Mouse (Mus musculus): ENCODE data around the gene Dph3. TPM values are rescaled to one million over a fixed set of nuclear protein-coding genes. Genes with fewer than 3 reads are reported as not detected.
"Not testable (repeated sequence)": the region's sequence is repeated elsewhere in the genome, so short reads cannot be mapped to it uniquely, and the experiment has no call there.

The Dph3 gene
- polyA plus RNA-seq (2014; fragmentation: Nextera tagmentation; extraction: Ambion mirVana) = 74.7 and 76.2 TPM in 2 replicates

DNA sequence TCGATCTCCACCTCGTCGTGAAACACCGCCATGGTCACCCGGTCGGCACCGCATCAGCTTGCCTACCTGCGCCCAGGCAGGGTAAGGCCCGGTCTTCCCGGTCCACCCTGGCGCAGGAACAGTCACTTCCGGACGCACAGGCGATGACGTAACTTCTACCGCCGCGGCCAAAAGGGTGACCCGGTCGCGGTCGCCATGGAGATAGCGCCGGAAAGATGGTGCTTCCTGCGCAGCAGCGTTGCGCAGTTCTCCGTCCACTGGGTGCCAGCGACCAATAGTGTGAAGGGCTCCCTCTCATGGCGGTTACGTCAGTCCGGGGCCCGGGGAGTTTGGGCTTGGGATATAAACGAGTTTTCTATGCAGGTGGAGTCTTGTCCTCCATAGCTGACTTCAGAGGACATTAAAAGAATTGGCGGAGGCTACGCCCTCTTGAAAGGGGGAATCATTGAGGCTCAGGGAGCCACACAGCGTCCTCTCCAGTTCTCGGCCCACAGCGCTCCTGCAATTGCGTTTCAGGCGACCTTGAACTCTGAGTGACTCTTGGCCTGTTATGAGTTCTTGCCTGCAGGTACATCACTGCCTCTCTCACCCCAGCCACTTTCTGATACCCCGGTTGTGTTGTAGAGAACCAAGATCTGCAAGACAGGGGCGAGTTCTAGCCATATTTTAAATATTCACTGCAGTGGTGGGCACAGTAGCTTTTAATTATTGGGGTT is at the start of gene Dph3:
Gene Dph3 (minus strand): TSS at position 244 of the 716 bp plus-strand sequence.
- Histone ChIP-seq H3K9ac (replicated peaks; ENCODE audit: low read depth, low read length) (peak within 1 kb of the TSS; percentile 78), H3K4me3 (ENCODE audit: low read depth, low read length) (peak within 1 kb of the TSS; percentile 63), H3K4me2 (ENCODE audit: low read depth, low read length) (peak within 1 kb of the TSS; percentile 75), H3K27ac (ENCODE audit: low read depth, low read length) (peak within 1 kb of the TSS; percentile 88), H3K36me3 (ENCODE audit: control insufficient read depth, insufficient read depth, low read length) (peaks cover 17% of the 10 kb centered on the region), H3K9me3 (ENCODE audit: control insufficient read depth, low read length) (no peaks in the 10 kb centered on the region), H3K4me1 (ENCODE audit: control insufficient read depth, insufficient read depth, low read length) (peaks cover 17% of the 10 kb centered on the region; the same call in 1 of the 2 replicates), H3K27me3 (ENCODE audit: control insufficient read depth, insufficient read depth, low read length) (no peaks in the 10 kb centered on the region)
- under 1% methylated on average over 43 of the region's 43 CpGs for WGBS
- ATAC-seq (ENCODE audit: low read depth) = peak; percentile 98

DNA sequence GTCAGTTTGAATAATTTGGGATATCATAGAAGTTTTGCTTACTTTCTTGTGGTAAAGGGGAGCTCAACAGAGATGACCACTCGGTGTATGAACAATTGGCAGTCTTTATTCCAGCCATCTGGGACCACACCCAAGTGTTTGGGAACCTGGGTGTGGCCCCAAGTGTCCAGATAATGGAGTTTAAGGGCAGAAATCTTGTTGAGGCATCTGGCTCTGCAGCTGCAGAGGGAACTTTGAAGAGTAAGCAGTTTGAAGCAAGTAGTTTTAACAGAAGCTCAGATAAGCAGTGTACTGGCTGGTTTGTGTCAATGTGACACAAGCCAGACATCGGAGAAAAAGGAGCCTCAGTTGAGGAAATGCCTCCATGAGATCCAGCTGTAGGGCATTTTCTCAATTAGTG is 48.8 kb upstream of the Dph3 start:
- no peaks in the 10 kb centered on the region for H3K4me1 ChIP-seq (ENCODE audit: control insufficient read depth, insufficient read depth, low read length)
- no peak overlapping the region for H3K9ac ChIP-seq (replicated peaks; ENCODE audit: low read depth, low read length)
- H3K9me3 ChIP-seq (ENCODE audit: control insufficient read depth, low read length) = no peaks in the 10 kb centered on the region
- no peak for ATAC-seq (ENCODE audit: low read depth)
- 88% methylated on average over 2 of the region's 2 CpGs for WGBS
- H3K27ac ChIP-seq (ENCODE audit: low read depth, low read length) = no peak overlapping the region
- no peaks in the 10 kb centered on the region for H3K36me3 ChIP-seq (ENCODE audit: control insufficient read depth, insufficient read depth, low read length)
- no peak overlapping the region for H3K4me2 ChIP-seq (ENCODE audit: low read depth, low read length)
- H3K4me3 ChIP-seq (ENCODE audit: low read depth, low read length) = no peak overlapping the region
- H3K27me3 ChIP-seq (ENCODE audit: control insufficient read depth, insufficient read depth, low read length) = no peaks in the 10 kb centered on the region

DNA sequence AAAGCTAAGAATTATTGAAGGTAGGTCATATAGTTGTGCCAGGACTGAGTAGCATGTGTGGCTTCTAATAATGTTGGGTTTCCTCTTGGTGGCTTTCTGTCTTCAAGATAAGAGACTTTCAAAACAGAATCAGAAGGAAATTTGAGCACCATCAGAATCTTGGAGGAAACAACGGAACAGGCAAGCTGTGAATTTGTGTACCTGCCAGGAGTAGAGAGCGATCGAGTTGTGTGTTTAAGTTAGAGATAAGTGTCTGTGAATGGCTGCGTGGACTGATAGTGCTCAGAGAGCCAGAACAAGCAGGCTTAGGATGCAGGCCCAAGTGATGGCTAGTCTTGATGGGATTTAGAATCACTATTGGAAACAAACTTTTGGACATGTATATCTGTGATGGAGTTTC is 46.3 kb upstream of the Dph3 start:
- Histone ChIP-seq H3K9ac (replicated peaks; ENCODE audit: low read depth, low read length) (no peak overlapping the region), H3K4me3 (ENCODE audit: low read depth, low read length) (no peak overlapping the region), H3K4me2 (ENCODE audit: low read depth, low read length) (no peak overlapping the region), H3K27ac (ENCODE audit: low read depth, low read length) (no peak overlapping the region), H3K36me3 (ENCODE audit: control insufficient read depth, insufficient read depth, low read length) (no peaks in the 10 kb centered on the region), H3K9me3 (ENCODE audit: control insufficient read depth, low read length) (no peaks in the 10 kb centered on the region), H3K27me3 (ENCODE audit: control insufficient read depth, insufficient read depth, low read length) (no peaks in the 10 kb centered on the region), H3K4me1 (ENCODE audit: control insufficient read depth, insufficient read depth, low read length) (no peaks in the 10 kb centered on the region)
- no peak for ATAC-seq (ENCODE audit: low read depth)
- WGBS = 86% methylated on average over 4 of the region's 4 CpGs

DNA sequence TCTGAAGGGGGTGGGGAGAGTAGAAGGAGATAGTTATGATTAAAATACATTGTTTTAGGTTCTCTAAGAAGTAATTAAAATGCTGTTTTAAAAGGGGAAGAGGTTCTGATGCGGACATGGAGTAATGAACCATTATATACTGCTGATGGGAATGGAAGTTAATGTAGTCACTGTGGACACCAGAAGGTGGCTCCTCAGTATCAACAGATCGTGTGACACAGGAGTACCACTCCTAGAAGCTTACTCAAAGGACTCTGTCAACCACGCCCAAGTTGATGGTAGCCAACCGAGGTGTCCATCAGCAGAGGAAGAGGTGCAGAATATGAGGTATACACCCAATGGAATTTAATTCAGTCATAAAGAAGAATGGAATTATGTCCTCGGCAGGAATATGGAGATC is 42.9 kb upstream of the Dph3 start:
- Histone ChIP-seq H3K9me3 (ENCODE audit: control insufficient read depth, low read length) (no peaks in the 10 kb centered on the region), H3K4me2 (ENCODE audit: low read depth, low read length) (no peak overlapping the region), H3K4me3 (ENCODE audit: low read depth, low read length) (no peak overlapping the region), H3K4me1 (ENCODE audit: control insufficient read depth, insufficient read depth, low read length) (no peaks in the 10 kb centered on the region), H3K9ac (replicated peaks; ENCODE audit: low read depth, low read length) (no peak overlapping the region), H3K36me3 (ENCODE audit: control insufficient read depth, insufficient read depth, low read length) (no peaks in the 10 kb centered on the region), H3K27me3 (ENCODE audit: control insufficient read depth, insufficient read depth, low read length) (no peaks in the 10 kb centered on the region), H3K27ac (ENCODE audit: low read depth, low read length) (no peak overlapping the region)
- 88% methylated on average over 5 of the region's 5 CpGs for WGBS
- no peak for ATAC-seq (ENCODE audit: low read depth)

- H3K9me3 ChIP-seq (ENCODE audit: control insufficient read depth, low read length); H3K4me3 ChIP-seq (ENCODE audit: low read depth, low read length); H3K4me1 ChIP-seq (ENCODE audit: control insufficient read depth, insufficient read depth, low read length); H3K4me2 ChIP-seq (ENCODE audit: low read depth, low read length); H3K27ac ChIP-seq (ENCODE audit: low read depth, low read length); H3K27me3 ChIP-seq (ENCODE audit: control insufficient read depth, insufficient read depth, low read length); H3K36me3 ChIP-seq (ENCODE audit: control insufficient read depth, insufficient read depth, low read length); H3K9ac ChIP-seq (replicated peaks; ENCODE audit: low read depth, low read length); ATAC-seq (ENCODE audit: low read depth): not testable (repeated sequence)
- WGBS = 89% methylated on average over 5 of the region's 5 CpGs
These were observed 39.7 kb upstream of the Dph3 start for GRCm38 (mm10) chr14:32125256-32125655.

GRCm38 (mm10) chr14:32124261-32124660 is 38.7 kb upstream of the Dph3 start:
- H3K4me1 ChIP-seq (ENCODE audit: control insufficient read depth, insufficient read depth, low read length) = no peaks in the 10 kb centered on the region
- 80% methylated on average over 3 of the region's 3 CpGs for WGBS
- no peaks in the 10 kb centered on the region for H3K9me3 ChIP-seq (ENCODE audit: control insufficient read depth, low read length)
- H3K9ac ChIP-seq (replicated peaks; ENCODE audit: low read depth, low read length) = no peak overlapping the region
- H3K4me3 ChIP-seq (ENCODE audit: low read depth, low read length) = no peak overlapping the region
- no peak for ATAC-seq (ENCODE audit: low read depth)
- no peaks in the 10 kb centered on the region for H3K36me3 ChIP-seq (ENCODE audit: control insufficient read depth, insufficient read depth, low read length)
- no peaks in the 10 kb centered on the region for H3K27me3 ChIP-seq (ENCODE audit: control insufficient read depth, insufficient read depth, low read length)
- no peak overlapping the region for H3K4me2 ChIP-seq (ENCODE audit: low read depth, low read length)
- H3K27ac ChIP-seq (ENCODE audit: low read depth, low read length) = no peak overlapping the region

DNA sequence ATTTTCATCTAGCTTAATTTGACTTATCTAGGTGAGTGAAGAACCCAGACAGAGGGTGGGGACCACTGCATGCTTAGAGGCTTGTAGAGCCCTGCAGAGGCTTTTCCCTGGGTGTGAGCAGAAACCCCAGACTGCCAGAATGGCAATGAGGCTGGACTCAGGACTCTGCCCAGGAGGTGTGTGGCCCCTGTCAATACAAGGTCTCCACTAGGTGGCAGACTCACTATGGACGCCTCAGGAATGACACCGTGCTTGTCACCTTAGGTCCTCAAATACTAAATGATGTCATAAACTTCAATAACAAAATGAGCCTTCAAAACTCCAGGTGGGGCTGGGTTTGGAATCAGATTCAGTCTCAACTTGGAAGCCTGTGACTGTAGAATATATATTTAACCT is 36.4 kb upstream of the Dph3 start:
- 63% methylated on average over 2 of the region's 2 CpGs for WGBS
- Histone ChIP-seq H3K36me3 (ENCODE audit: control insufficient read depth, insufficient read depth, low read length) (no peaks in the 10 kb centered on the region), H3K4me2 (ENCODE audit: low read depth, low read length) (no peak overlapping the region), H3K9ac (replicated peaks; ENCODE audit: low read depth, low read length) (no peak overlapping the region), H3K27me3 (ENCODE audit: control insufficient read depth, insufficient read depth, low read length) (no peaks in the 10 kb centered on the region), H3K4me1 (ENCODE audit: control insufficient read depth, insufficient read depth, low read length) (no peaks in the 10 kb centered on the region), H3K27ac (ENCODE audit: low read depth, low read length) (no peak overlapping the region), H3K4me3 (ENCODE audit: low read depth, low read length) (no peak overlapping the region), H3K9me3 (ENCODE audit: control insufficient read depth, low read length) (no peaks in the 10 kb centered on the region)
- no peak for ATAC-seq (ENCODE audit: low read depth)

- no peaks in the 10 kb centered on the region for H3K27me3 ChIP-seq (ENCODE audit: control insufficient read depth, insufficient read depth, low read length)
- H3K4me3 ChIP-seq (ENCODE audit: low read depth, low read length) = no peak overlapping the region
- ATAC-seq (ENCODE audit: low read depth) = no peak
- H3K9me3 ChIP-seq (ENCODE audit: control insufficient read depth, low read length) = no peaks in the 10 kb centered on the region
- H3K4me1 ChIP-seq (ENCODE audit: control insufficient read depth, insufficient read depth, low read length) = no peaks in the 10 kb centered on the region
- no peak overlapping the region for H3K9ac ChIP-seq (replicated peaks; ENCODE audit: low read depth, low read length)
- H3K36me3 ChIP-seq (ENCODE audit: control insufficient read depth, insufficient read depth, low read length) = no peaks in the 10 kb centered on the region
- no peak overlapping the region for H3K27ac ChIP-seq (ENCODE audit: low read depth, low read length)
- no peak overlapping the region for H3K4me2 ChIP-seq (ENCODE audit: low read depth, low read length)
- 61% methylated on average over 11 of the region's 11 CpGs for WGBS
These were observed 35.7 kb upstream of the Dph3 start for GRCm38 (mm10) chr14:32120940-32121919.

- not testable (repeated sequence) for H3K4me2 ChIP-seq (ENCODE audit: low read depth, low read length); ATAC-seq (ENCODE audit: low read depth); H3K27ac ChIP-seq (ENCODE audit: low read depth, low read length); H3K36me3 ChIP-seq (ENCODE audit: control insufficient read depth, insufficient read depth, low read length); H3K9me3 ChIP-seq (ENCODE audit: control insufficient read depth, low read length); H3K27me3 ChIP-seq (ENCODE audit: control insufficient read depth, insufficient read depth, low read length); H3K4me3 ChIP-seq (ENCODE audit: low read depth, low read length); H3K9ac ChIP-seq (replicated peaks; ENCODE audit: low read depth, low read length); H3K4me1 ChIP-seq (ENCODE audit: control insufficient read depth, insufficient read depth, low read length)
- 91% methylated on average over 10 of the region's 10 CpGs for WGBS
These were observed 26.6 kb upstream of the Dph3 start for GRCm38 (mm10) chr14:32112124-32112523.
